Mouse (Mus musculus) liver, adult 2 months (tissue): Measurements from ENCODE around the gene Cox8b.

Experiments used
- CTCF ChIP-seq: fragments of 200-500 bp; IDR thresholded peaks from 2 replicates; pipeline ENCODE4 v1.5.1; 2011; ENCODE audit warnings: low read depth, low read length, control low read depth
- POLR2A ChIP-seq: fragments of 200-500 bp; IDR thresholded peaks from 2 replicates; pipeline ENCODE4 v1.6.1; 2011; ENCODE audit warnings: low read length, control low read depth; ENCODE audit not compliant: insufficient read depth; ENCODE audit errors: extremely low read depth

DNA sequence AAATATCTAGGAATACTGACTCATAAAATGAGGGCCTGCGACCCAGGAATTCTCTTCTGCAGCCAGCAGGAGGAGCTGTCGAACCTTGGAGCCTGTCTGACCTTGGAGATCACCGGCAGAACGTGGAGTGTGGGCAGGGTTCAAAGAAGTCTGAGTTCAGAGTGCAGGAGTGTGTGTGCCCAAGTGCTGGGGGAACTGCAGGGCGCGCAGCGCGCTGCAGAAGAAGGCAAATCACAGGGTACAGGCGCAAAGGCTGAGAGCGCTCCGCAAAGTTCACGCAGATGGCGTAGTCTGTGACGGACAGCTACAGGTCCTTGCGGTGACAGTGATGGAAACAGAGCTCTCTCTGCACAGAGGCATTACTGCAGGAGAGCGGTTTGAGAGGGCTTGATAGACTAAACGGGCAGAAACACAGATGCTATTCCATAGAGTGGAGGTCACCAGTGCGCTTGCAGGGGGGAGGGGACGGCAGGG is 8.4 kb upstream of the Cox8b start:
- peak; percentile 93 for TF ChIP-seq CTCF
- TF ChIP-seq POLR2A: 0 out of 2 replicates have a peak, but pooled peaks have one; percentile 31
